Mouse (Mus musculus): ENCODE measurements around the gene Ifit2. TPM values are rescaled to one million over a fixed set of nuclear protein-coding genes. Genes with fewer than 3 reads are reported as not detected.
"Not testable (repeated sequence)": the region's sequence is repeated elsewhere in the genome, so short reads cannot be mapped to it uniquely, and the experiment has no call there.

Gene Ifit2
- total and polyA plus RNA-seq, 2 experiments from 2014 or later = 5.6 to 8.3 TPM

- H3K36me3 ChIP-seq (ENCODE audit: insufficient read depth, low read length); H3K27ac ChIP-seq; ATAC-seq: not testable (repeated sequence)
These were observed 61.9 kb downstream of the Ifit2 start for GRCm38 (mm10) chr19:34612243-34613001.

GRCm38 (mm10) chr19:34620871-34621270, 70.4 kb downstream of the Ifit2 start:
- Histone ChIP-seq H3K36me3 (ENCODE audit: insufficient read depth, low read length) (no peaks in the 10 kb centered on the region), H3K27ac (no peak overlapping the region), H3K9me3 (ENCODE audit: low read length) (no peaks in the 10 kb centered on the region), H3K4me3 (ENCODE audit: low read length) (no peak overlapping the region), H3K4me1 (ENCODE audit: insufficient read depth, low read length) (no peaks in the 10 kb centered on the region), H3K4me2 (ENCODE audit: low read depth, low read length) (no peak overlapping the region), H3K27me3 (ENCODE audit: insufficient read depth, low read length) (no peaks in the 10 kb centered on the region), H3K9ac (replicated peaks; ENCODE audit: low read length) (no peak overlapping the region)
- 91% methylated on average over 5 of the region's 5 CpGs for WGBS
- TF ChIP-seq CTCF (IDR thresholded peaks at IDR 0.05; ENCODE audit: low read depth) = no peak
- DNase-seq (ENCODE audit: low spot score) (no peak), ATAC-seq (no peak)

More at GRCm38 (mm10) chr19:34612243-34613001, 61.9 kb downstream of the Ifit2 start:
- not testable (repeated sequence) for H3K9me3 ChIP-seq (ENCODE audit: low read length); H3K9ac ChIP-seq (replicated peaks; ENCODE audit: low read length); H3K27me3 ChIP-seq (ENCODE audit: insufficient read depth, low read length); H3K4me1 ChIP-seq (ENCODE audit: insufficient read depth, low read length); H3K4me3 ChIP-seq (ENCODE audit: low read length); DNase-seq (ENCODE audit: low spot score); H3K4me2 ChIP-seq (ENCODE audit: low read depth, low read length)
- 85% methylated on average over 5 of the region's 11 CpGs for whole genome bisulfite sequencing

GRCm38 (mm10) chr19:34623781-34624180, 73.3 kb downstream of the Ifit2 start:
- Histone ChIP-seq H3K4me3 (ENCODE audit: low read length) (no peak overlapping the region), H3K4me2 (ENCODE audit: low read depth, low read length) (no peak overlapping the region), H3K36me3 (ENCODE audit: insufficient read depth, low read length) (no peaks in the 10 kb centered on the region), H3K9me3 (ENCODE audit: low read length) (no peaks in the 10 kb centered on the region), H3K9ac (replicated peaks; ENCODE audit: low read length) (no peak overlapping the region), H3K27ac (no peak overlapping the region), H3K27me3 (ENCODE audit: insufficient read depth, low read length) (no peaks in the 10 kb centered on the region), H3K4me1 (ENCODE audit: insufficient read depth, low read length) (no peaks in the 10 kb centered on the region)
- no peak for ATAC-seq
- WGBS = 92% methylated on average over 6 of the region's 6 CpGs
- no peak for DNase-seq (ENCODE audit: low spot score)
- TF ChIP-seq CTCF (IDR thresholded peaks at IDR 0.05; ENCODE audit: low read depth) = no peak

GRCm38 (mm10) chr19:34624663-34625062, 74.2 kb downstream of the Ifit2 start:
- H3K36me3 ChIP-seq (ENCODE audit: insufficient read depth, low read length) = no peaks in the 10 kb centered on the region
- no peak overlapping the region for H3K4me2 ChIP-seq (ENCODE audit: low read depth, low read length)
- no peaks in the 10 kb centered on the region for H3K27me3 ChIP-seq (ENCODE audit: insufficient read depth, low read length)
- no peaks in the 10 kb centered on the region for H3K4me1 ChIP-seq (ENCODE audit: insufficient read depth, low read length)
- H3K9me3 ChIP-seq (ENCODE audit: low read length) = no peaks in the 10 kb centered on the region
- H3K27ac ChIP-seq = no peak overlapping the region
- WGBS = 84% methylated on average over 4 of the region's 4 CpGs
- ATAC-seq (no peak), DNase-seq (ENCODE audit: low spot score) (no peak)
- no peak for TF ChIP-seq CTCF (IDR thresholded peaks at IDR 0.05; ENCODE audit: low read depth)
- H3K9ac ChIP-seq (replicated peaks; ENCODE audit: low read length) = no peak overlapping the region
- H3K4me3 ChIP-seq (ENCODE audit: low read length) = no peak overlapping the region

Other genes with a start within 250 kb of the Ifit2 start
- gene Ch25h, start 75.5 kb upstream of the Ifit2 start, total RNA-seq (2014; rRNA removed) = 1.2 and 1.6 TPM in 2 replicates
- gene Ch25h, start 75.5 kb upstream of the Ifit2 start, polyA plus RNA-seq (2015; fragmentation: Nextera tagmentation; extraction: Ambion mirVana) = 0.76 and 0.96 TPM in 2 replicates
- 20.3 and 25.8 TPM in 2 replicates for gene Lipa, start 23.2 kb upstream of the Ifit2 start, total RNA-seq (2014; rRNA removed)
- gene Lipa, start 23.2 kb upstream of the Ifit2 start, polyA plus RNA-seq (2015; fragmentation: Nextera tagmentation; extraction: Ambion mirVana) = 18.3 and 18.9 TPM in 2 replicates
- 1.8 and 2.3 TPM in 2 replicates for gene Ifit3, start 32.8 kb downstream of the Ifit2 start, total RNA-seq (2014; rRNA removed)
- 3.1 and 3.6 TPM in 2 replicates for gene Ifit3, start 32.8 kb downstream of the Ifit2 start, polyA plus RNA-seq (2015; fragmentation: Nextera tagmentation; extraction: Ambion mirVana)
- 0.86 and 1.5 TPM in 2 replicates for gene Ifit1bl1, start 51.3 kb downstream of the Ifit2 start, total RNA-seq (2014; rRNA removed)
- 1.3 and 1.4 TPM in 2 replicates for gene Ifit1bl1, start 51.3 kb downstream of the Ifit2 start, polyA plus RNA-seq (2015; fragmentation: Nextera tagmentation; extraction: Ambion mirVana)
- gene Ifit3b, start 57.3 kb downstream of the Ifit2 start, total RNA-seq (2014; rRNA removed) = 0.21 and 0.43 TPM in 2 replicates
- 0.98 and 0.99 TPM in 2 replicates for gene Ifit3b, start 57.3 kb downstream of the Ifit2 start, polyA plus RNA-seq (2015; fragmentation: Nextera tagmentation; extraction: Ambion mirVana)
- 0.37 and 1.2 TPM in 2 replicates for gene Ifit1bl2, start 90.0 kb downstream of the Ifit2 start, total RNA-seq (2014; rRNA removed)
- 0.16 and 0.26 TPM in 2 replicates for gene Ifit1bl2, start 90.0 kb downstream of the Ifit2 start, polyA plus RNA-seq (2015; fragmentation: Nextera tagmentation; extraction: Ambion mirVana)
- 0.72 and 1.5 TPM in 2 replicates for gene Ifit1, start 90.2 kb downstream of the Ifit2 start, total RNA-seq (2014; rRNA removed)
- 0.99 and 1.3 TPM in 2 replicates for gene Ifit1, start 90.2 kb downstream of the Ifit2 start, polyA plus RNA-seq (2015; fragmentation: Nextera tagmentation; extraction: Ambion mirVana)
- gene Slc16a12, start 196.6 kb downstream of the Ifit2 start, total RNA-seq (2014; rRNA removed) = 2.1 and 3.6 TPM in 2 replicates
- 2.1 and 3.0 TPM in 2 replicates for gene Slc16a12, start 196.6 kb downstream of the Ifit2 start, polyA plus RNA-seq (2015; fragmentation: Nextera tagmentation; extraction: Ambion mirVana)